Mouse (Mus musculus) myocyte (in vitro differentiated cells): ENCODE measurements at regions not wholly inside any gene's neighbourhood (a gene's known extent, or its start where the extent isn't known, plus 50 kb on each side); places are given as distances from the start of the nearest gene placed in this dataset.

ENCODE experiments used
- MAX ChIP-seq: IDR thresholded peaks from one replicate; pipeline ENCODE4 v1.6.1; 2011; ENCODE audit warnings: low read depth, mild to moderate bottlenecking, control low read depth
- MYOG ChIP-seq, 3 experiments: IDR thresholded peaks; one replicate each; pipeline ENCODE4 v1.6.1; 2011; ENCODE audit warnings: control low read depth in 2 of 3, low read depth in 2 of 3, mild to moderate bottlenecking in 2 of 3; ENCODE audit not compliant: insufficient read length in 2 of 3, control insufficient read depth in 1 of 3, insufficient read depth in 1 of 3
- POLR2A ChIP-seq: IDR thresholded peaks from one replicate; pipeline ENCODE4 v1.6.1; 2011; ENCODE audit warnings: low read depth, mild to moderate bottlenecking, control low read depth, moderate library complexity; ENCODE audit not compliant: insufficient read length
- POLR2AphosphoS2 ChIP-seq: IDR thresholded peaks from one replicate; pipeline ENCODE4 v1.6.1; 2011; ENCODE audit warnings: low read depth, control low read depth; ENCODE audit not compliant: insufficient read length
- TCF12 ChIP-seq: IDR thresholded peaks from one replicate; pipeline ENCODE4 v1.6.1; 2011; ENCODE audit warnings: mild to moderate bottlenecking, control low read depth; ENCODE audit not compliant: poor library complexity, insufficient read depth, severe bottlenecking
- USF1 ChIP-seq: IDR thresholded peaks from one replicate; pipeline ENCODE4 v1.6.1; 2011; ENCODE audit warnings: low read depth, mild to moderate bottlenecking, control low read depth, moderate library complexity

GRCm38 (mm10) chr3:21009650-21010049 is 642.7 kb upstream of the Agtr1b start:
- TF ChIP-seq MYOG (IDR thresholded peaks at IDR 0.05; ENCODE audit: control insufficient read depth in 1 of 3, insufficient read depth in 1 of 3, insufficient read length in 2 of 3, low read depth in 2 of 3), result no peak
- no peak for TF ChIP-seq TCF12
- no peak for TF ChIP-seq POLR2A
- no peak for TF ChIP-seq MAX
- no peak for TF ChIP-seq POLR2AphosphoS2
- no peak for TF ChIP-seq USF1
